ENCODE assay signal across 24 mouse cellular contexts in the genomic region with DNA sequence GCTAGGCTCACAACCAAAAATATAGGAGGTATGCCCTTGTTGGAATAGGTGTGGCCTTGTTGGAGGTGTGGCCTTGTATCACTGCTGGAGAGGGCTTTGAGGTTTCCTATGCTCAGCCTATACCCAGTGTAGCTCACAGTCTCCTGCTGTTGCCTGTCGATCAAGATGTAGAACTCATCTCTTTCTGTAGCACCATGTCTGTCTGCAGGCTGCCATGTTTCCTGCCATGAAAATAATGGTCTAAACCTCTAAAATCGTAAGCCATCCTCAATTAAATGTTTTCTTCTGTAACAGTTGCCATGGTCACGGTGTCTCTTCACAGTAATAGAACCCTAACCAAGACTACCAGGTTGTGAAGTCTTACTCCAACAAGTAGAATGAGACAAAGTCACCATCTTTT.
"Had no signal": no experiment of that assay in that cellular context is flagged by ENCODE, and none has a peak within 500 bp of the region (broad histone marks: within the 10 kb centered on the region; RNA-seq: fewer than 3 reads in every experiment).

No protein-coding gene starts in this region.

- H3K27me3 ChIP-seq: heart, embryonic 12.5 days; hindbrain, embryonic 13.5 days; hindbrain, embryonic 15.5 days; kidney, embryonic 15.5 days; limb, embryonic 12.5 days had no signal

- H3K36me3 ChIP-seq: heart, embryonic 10.5 days; heart, embryonic 12.5 days; hindbrain, embryonic 13.5 days; hindbrain, embryonic 15.5 days; kidney, embryonic 15.5 days; limb, embryonic 10.5 days; limb, embryonic 12.5 days; liver, embryonic 13.5 days; liver, embryonic 15.5 days had no signal

- H3K4me1 ChIP-seq: heart, embryonic 10.5 days; heart, embryonic 12.5 days had no signal

- H3K9me3 ChIP-seq: heart, embryonic 10.5 days; heart, embryonic 12.5 days; hindbrain, embryonic 13.5 days; hindbrain, embryonic 15.5 days; kidney, embryonic 15.5 days; limb, embryonic 10.5 days; limb, embryonic 12.5 days; liver, embryonic 13.5 days; liver, embryonic 15.5 days had no signal

- H3K9ac ChIP-seq: heart, embryonic 12.5 days; hindbrain, embryonic 13.5 days; hindbrain, embryonic 15.5 days; kidney, embryonic 15.5 days; limb, embryonic 12.5 days; liver, embryonic 13.5 days; liver, embryonic 15.5 days had no signal

- ATAC-seq: hindbrain, postnatal 0 days; intestine, embryonic 16.5 days had no signal

- H3K4me2 ChIP-seq: heart, embryonic 12.5 days; hindbrain, embryonic 13.5 days; hindbrain, embryonic 15.5 days; kidney, embryonic 15.5 days; limb, embryonic 12.5 days; liver, embryonic 11.5 days; liver, embryonic 13.5 days; liver, embryonic 15.5 days had no signal

- DNase-seq: gastrocnemius, postnatal 14 days; gastrocnemius, postnatal 36 days; heart, adult 18-20 months; heart, postnatal 10 days; kidney, adult 11 months; kidney, adult 2 months; kidney, adult 9 months; kidney, postnatal 14 days; kidney, postnatal 36 days; liver; liver, embryonic 13.5 days had no signal

- H3K27ac ChIP-seq: heart, embryonic 10.5 days; hindbrain, embryonic 13.5 days; hindbrain, embryonic 15.5 days; hindbrain, postnatal 0 days; kidney, embryonic 15.5 days; kidney, postnatal 0 days; left cerebral cortex, adult 2 months; limb, embryonic 10.5 days; limb, embryonic 12.5 days; liver, embryonic 13.5 days had no signal

- H3K4me3 ChIP-seq: heart, embryonic 10.5 days; heart, embryonic 12.5 days; hindbrain, embryonic 13.5 days; hindbrain, embryonic 15.5 days; kidney, embryonic 15.5 days; left cerebral cortex, adult 2 months; limb, embryonic 10.5 days; limb, embryonic 12.5 days; liver, embryonic 13.5 days; liver, embryonic 15.5 days had no signal
